Comparison of ENCODE assay signal across 22 mouse cellular contexts in genomic region chr3:115962028-115962415, GRCm38 (mm10). TPM values are rescaled to one million over a fixed set of nuclear protein-coding genes. Genes with fewer than 3 reads are reported as not detected.
DNase-seq lines count a peak whose midpoint lies in the region; ATAC-seq and TF ChIP-seq lines count a peak whose summit lies in the region.
"Had no signal": no experiment of that assay in that cellular context is flagged by ENCODE, and none has a peak within 500 bp of the region (broad histone marks: within the 10 kb centered on the region; RNA-seq: fewer than 3 reads in every experiment).

No protein-coding gene starts in this region.

- H3K79me2 ChIP-seq in CH12.LX (replicated peaks; ENCODE audit: control insufficient read depth, extremely low read depth, insufficient read depth, poor library complexity, severe bottlenecking) (no peaks in the 10 kb centered on the region), myocyte (ENCODE audit: control insufficient read depth, insufficient read depth) (no peaks in the 10 kb centered on the region)

- H3K4me1 ChIP-seq in embryonic facial prominence, embryonic 11.5 days (ENCODE audit: control insufficient read depth, insufficient read depth, low read length) = no peaks in the 10 kb centered on the region
- peaks cover 16% of the 10 kb centered on the region for H3K4me1 ChIP-seq in embryonic facial prominence, embryonic 10.5 days
- H3K4me1 ChIP-seq in CH12.LX (ENCODE audit: control insufficient read depth in 1 of 2, insufficient read depth in 2 of 2) = no peaks in the 10 kb centered on the region
- H3K4me1 ChIP-seq: hindbrain, embryonic 12.5 days; intestine, embryonic 15.5 days; liver, embryonic 15.5 days; neural tube, embryonic 13.5 days had no signal

- no peak overlapping the region for H3K27ac ChIP-seq in embryonic facial prominence, embryonic 11.5 days (replicated peaks; ENCODE audit: low read depth, low read length)
- H3K27ac ChIP-seq in embryonic facial prominence, embryonic 10.5 days (replicated peaks) = no peak overlapping the region
- no peak overlapping the region for H3K27ac ChIP-seq in CH12.LX (ENCODE audit: insufficient read depth, low read depth)
- H3K27ac ChIP-seq: hindbrain, embryonic 12.5 days; intestine, embryonic 15.5 days; liver, embryonic 15.5 days; neural tube, embryonic 13.5 days had no signal

- dilution Hi-C loops in CH12.LX (cut with MboI; ENCODE audit: extremely low pct_ligation_motif_present, extremely low pct_unique_long_range_greater_than_20kb, low sequenced_read_pairs) = no loop called here

- no peak for TF ChIP-seq RAD21 in CH12.LX (IDR thresholded peaks at IDR 0.05; ENCODE audit: low read depth, low read length)

- no peak overlapping the region for H3K9ac ChIP-seq in embryonic facial prominence, embryonic 11.5 days (replicated peaks; ENCODE audit: low read length)
- no peak overlapping the region for H3K9ac ChIP-seq in CH12.LX (ENCODE audit: insufficient read depth, low read depth)
- H3K9ac ChIP-seq: forebrain, postnatal 0 days; hindbrain, embryonic 12.5 days; intestine, embryonic 15.5 days; liver, embryonic 15.5 days; neural tube, embryonic 13.5 days had no signal

- H3K9me3 ChIP-seq in embryonic facial prominence, embryonic 11.5 days (replicated peaks; ENCODE audit: control insufficient read depth, low read length) = no peaks in the 10 kb centered on the region
- H3K9me3 ChIP-seq in embryonic facial prominence, embryonic 10.5 days = no peaks in the 10 kb centered on the region
- H3K9me3 ChIP-seq in CH12.LX (replicated peaks; ENCODE audit: low read length) = no peaks in the 10 kb centered on the region
- H3K9me3 ChIP-seq: G1E; hindbrain, embryonic 12.5 days; intestine, embryonic 15.5 days; liver, embryonic 15.5 days; neural tube, embryonic 13.5 days had no signal

- H3K4me2 ChIP-seq in embryonic facial prominence, embryonic 11.5 days (ENCODE audit: low read depth, low read length) = no peak overlapping the region
- H3K4me2 ChIP-seq in CH12.LX (ENCODE audit: insufficient read depth, low read depth, poor library complexity, severe bottlenecking) (no peak overlapping the region), myocyte (ENCODE audit: low read depth) (peak overlapping the region; percentile 81)
- H3K4me2 ChIP-seq: hindbrain, embryonic 12.5 days; intestine, embryonic 15.5 days; liver, embryonic 15.5 days; neural tube, embryonic 13.5 days had no signal

- 0 out of 2 replicates have a peak, but pooled peaks have one; percentile 39 for TF ChIP-seq EP300 in CH12.LX (IDR thresholded peaks at IDR 0.05; ENCODE audit: low read length)

- no peak for TF ChIP-seq POLR2A in CH12.LX (IDR thresholded peaks at IDR 0.05; ENCODE audit: low read depth, low read length)
- TF ChIP-seq POLR2A in myocyte (IDR thresholded peaks at IDR 0.05; ENCODE audit: insufficient read length, low read depth) = no peak

- peak; percentile 70; the same call in 1 of the 2 replicates for ATAC-seq in embryonic facial prominence, embryonic 11.5 days (replicated peaks; ENCODE audit: insufficient number of reproducible peaks, low FRiP score, low TSS enrichment, low read depth)
- ATAC-seq: forebrain, postnatal 0 days; intestine, embryonic 15.5 days had no signal

- 32% methylated on average over 4 of the region's 4 CpGs for WGBS in embryonic facial prominence, embryonic 11.5 days
- WGBS in embryonic facial prominence, embryonic 10.5 days = 36% methylated on average over 4 of the region's 4 CpGs

- H3ac ChIP-seq in myocyte (ENCODE audit: control insufficient read depth, insufficient read length) = no peak overlapping the region

- no peaks in the 10 kb centered on the region; the same call in 1 of the 2 replicates for H3K36me3 ChIP-seq in embryonic facial prominence, embryonic 11.5 days (replicated peaks; ENCODE audit: control insufficient read depth, insufficient read depth, low read depth, low read length)
- peaks cover 28% of the 10 kb centered on the region for H3K36me3 ChIP-seq in embryonic facial prominence, embryonic 10.5 days (replicated peaks)
- peaks cover 32 to 65% of the 10 kb centered on the region in 2 experiments for H3K36me3 ChIP-seq in CH12.LX (replicated peaks in 1 of 2; ENCODE audit: control insufficient read depth in 1 of 2, insufficient read depth in 1 of 2, low read length in 1 of 2)
- H3K36me3 ChIP-seq in myocyte (ENCODE audit: control insufficient read depth, insufficient read depth) = peaks cover 17% of the 10 kb centered on the region

- no peak for TF ChIP-seq CTCF in CH12.LX (conservative IDR thresholded peaks at IDR 0.05 in 1 of 2, IDR thresholded peaks at IDR 0.05 in 1 of 2; ENCODE audit: low read depth in 2 of 2, low read length in 2 of 2)

- no peak overlapping the region for H3K4me3 ChIP-seq in embryonic facial prominence, embryonic 11.5 days (ENCODE audit: low read depth, low read length)
- H3K4me3 ChIP-seq in embryonic facial prominence, embryonic 10.5 days = no peak overlapping the region
- H3K4me3 ChIP-seq in CH12.LX (replicated peaks in 1 of 3; ENCODE audit: low read depth in 2 of 3, low read length in 2 of 3, poor library complexity in 1 of 3) (no peak overlapping the region), myocyte (no peak overlapping the region)
- H3K4me3 ChIP-seq: hindbrain, embryonic 12.5 days; intestine, embryonic 15.5 days; liver, embryonic 15.5 days; neural tube, embryonic 13.5 days had no signal

- peak; percentile 76 for DNase-seq in embryonic facial prominence, embryonic 11.5 days (ENCODE audit: low spot score)
- DNase-seq in embryonic facial prominence, embryonic 10.5 days (ENCODE audit: low spot score) = no peak
- no peak for DNase-seq in CH12.LX (ENCODE audit: extremely low read depth)
- peak; percentile 16 for DNase-seq in fat pad, adult 2 months (ENCODE audit: extremely low read depth, low read depth, low spot score)
- no peak for DNase-seq in heart, adult 18-20 months
- no peak for DNase-seq in yolk sac, embryonic 10.5 days (ENCODE audit: low spot score)
- no peak for DNase-seq in frontal cortex, postnatal 25 days (ENCODE audit: low spot score in 2 of 2)
- DNase-seq: adrenal gland, postnatal 10 days; cerebellum, adult 11 months; cerebellum, postnatal 25 days; forebrain, postnatal 0 days; gastrocnemius, postnatal 14 days; layer of hippocampus, postnatal 36 days; lung, postnatal 14 days; right cerebral cortex, postnatal 25 days; thymus, postnatal 4 days had no signal

- in situ Hi-C loops in CH12.LX (cut with MboI; ENCODE audit: low pct_ligation_motif_present, low pct_unique_long_range_greater_than_20kb, low sequenced_read_pairs) = no loop called here

- no peaks in the 10 kb centered on the region for H3K27me3 ChIP-seq in embryonic facial prominence, embryonic 11.5 days (ENCODE audit: control insufficient read depth, insufficient read depth, low read length)
- no peaks in the 10 kb centered on the region for H3K27me3 ChIP-seq in embryonic facial prominence, embryonic 10.5 days (replicated peaks; ENCODE audit: low read depth, poor library complexity, severe bottlenecking)
- H3K27me3 ChIP-seq in CH12.LX (replicated peaks) (no peaks in the 10 kb centered on the region), myocyte (ENCODE audit: control insufficient read depth, insufficient read depth, insufficient read length) (no peaks in the 10 kb centered on the region)
- H3K27me3 ChIP-seq: hindbrain, embryonic 12.5 days; intestine, embryonic 15.5 days; liver, embryonic 15.5 days; neural tube, embryonic 13.5 days had no signal

TF ChIP-seq in CH12.LX, 34 proteins besides CTCF, POLR2A, EP300 and RAD21:
- TF ChIP-seq JUND (conservative IDR thresholded peaks at IDR 0.05; ENCODE audit: low read depth, low read length) (0 out of 2 replicates have a peak, but pooled peaks have one; percentile 23), NELFE (IDR thresholded peaks at IDR 0.05; ENCODE audit: low read depth, low read length) (no peak), HCFC1 (IDR thresholded peaks at IDR 0.05; ENCODE audit: low read depth, low read length) (no peak)
TF ChIP-seq in CH12.LX: peak in this region for 1.

TF ChIP-seq in myocyte, 11 proteins besides CTCF, POLR2A, EP300 and RAD21:
- TF ChIP-seq CEBPB (IDR thresholded peaks at IDR 0.05; ENCODE audit: insufficient read depth, poor library complexity, severe bottlenecking) = peak; percentile 49; the same call in 1 of the 2 replicates
- no peak for TF ChIP-seq TCF3 (IDR thresholded peaks at IDR 0.05; ENCODE audit: insufficient read length, low read depth)

RNA-seq across cellular contexts. Expression of gene Slc30a7, which starts 45.2 kb away (rescaled TPM):
- 31.7 and 35.8 TPM in 2 replicates for polyA plus RNA-seq in embryonic facial prominence, embryonic 11.5 days (2014; fragmentation: Nextera tagmentation; extraction: Ambion mirVana)
- polyA plus RNA-seq in embryonic facial prominence, embryonic 10.5 days (2016; fragmentation: Nextera tagmentation; extraction: Ambion mirVana) = 24.6 and 28.8 TPM in 2 replicates
- total RNA-seq in CH12.LX (2012; rRNA removed) (15.0 and 18.8 TPM in 2 replicates), CH12.LX (2014; rRNA removed) (20.8 and 25.3 TPM in 2 replicates)
- polyA plus RNA-seq in CH12.LX (2012; ENCODE audit: insufficient read length, low read depth) (32.8 and 38.9 TPM in 2 replicates), myocyte (2012; fragmentation: generic; extraction: Trizol) (3.9 TPM)
- 10 to 100 TPM; 10.2 to 11.4 TPM for total RNA-seq in heart, adult 18-20 months (2021)

RNA-seq across cellular contexts. Expression of gene Extl2, which starts 45.2 kb away (rescaled TPM):
- 24.0 and 24.5 TPM in 2 replicates for polyA plus RNA-seq in embryonic facial prominence, embryonic 11.5 days (2014; fragmentation: Nextera tagmentation; extraction: Ambion mirVana)
- polyA plus RNA-seq in embryonic facial prominence, embryonic 10.5 days (2016; fragmentation: Nextera tagmentation; extraction: Ambion mirVana) = 17.4 and 17.9 TPM in 2 replicates
- 7.2 and 8.1 TPM in 2 replicates for total RNA-seq in CH12.LX (2012; rRNA removed)
- total RNA-seq in CH12.LX (2014; rRNA removed) = 11.2 and 11.9 TPM in 2 replicates
- polyA plus RNA-seq in CH12.LX (2012; ENCODE audit: insufficient read length, low read depth) = 7.8 and 12.0 TPM in 2 replicates
- 9.4 TPM for polyA plus RNA-seq in myocyte (2012; fragmentation: generic; extraction: Trizol)
- 10 to 100 TPM; 14.0 to 17.4 TPM for total RNA-seq in heart, adult 18-20 months (2021)

Comparison
In these comparisons a context has a peak if more than half of its experiments do, and no peak if none do; other contexts are left out.
1. DNase-seq: peak in embryonic facial prominence, embryonic 11.5 days (single experiment) and fat pad, adult 2 months (single experiment); none in embryonic facial prominence, embryonic 10.5 days (single experiment), CH12.LX (single experiment), heart, adult 18-20 months (0 of 2), yolk sac, embryonic 10.5 days (single experiment) and frontal cortex, postnatal 25 days (0 of 2).